ENCODE assay signal across 9 mouse cellular contexts in the genomic region with DNA sequence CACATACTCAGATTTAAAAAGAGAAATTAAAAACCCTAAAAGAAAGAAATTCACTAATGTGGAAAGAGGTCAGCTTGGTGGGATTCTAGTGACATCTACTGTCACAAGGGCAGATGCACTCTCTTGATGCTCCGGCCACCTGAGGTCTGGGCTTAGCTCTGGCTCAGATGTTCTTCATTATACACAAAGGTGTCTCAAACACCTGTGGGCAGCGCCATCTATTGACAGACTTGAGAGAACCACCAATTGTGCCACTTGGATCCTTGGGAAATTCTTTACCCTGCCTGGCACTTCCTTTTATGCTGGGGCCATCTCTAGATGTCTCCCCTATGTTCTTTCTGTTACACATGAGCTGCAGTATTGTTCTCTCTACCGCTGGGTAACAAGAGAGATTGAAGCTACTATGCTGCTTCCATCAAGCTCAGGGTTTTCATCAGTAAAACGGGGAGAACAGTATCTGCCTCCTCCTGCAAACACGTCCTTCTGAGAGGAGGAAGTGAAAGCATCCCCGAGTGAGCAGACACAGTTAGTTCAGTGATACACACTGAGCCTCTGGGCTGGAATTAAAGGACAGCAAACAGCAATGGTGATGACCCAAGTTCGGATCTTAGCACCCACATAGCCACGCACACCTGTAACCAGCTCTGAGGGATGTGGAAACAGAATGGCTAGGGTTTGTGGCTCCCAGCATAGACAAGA. TPM values are rescaled to one million over a fixed set of nuclear protein-coding genes. Genes with fewer than 3 reads are reported as not detected.
DNase-seq lines count a peak whose midpoint lies in the region; ATAC-seq and TF ChIP-seq lines count a peak whose summit lies in the region.
"Had no signal": no experiment of that assay in that cellular context is flagged by ENCODE, and none has a peak within 500 bp of the region (broad histone marks: within the 10 kb centered on the region; RNA-seq: fewer than 3 reads in every experiment).

No protein-coding gene starts in this region.

- peak; percentile 34 for DNase-seq in forebrain, postnatal 0 days
- DNase-seq in forebrain, embryonic 10.5 days (ENCODE audit: extremely low spot score, low spot score): no peak
- DNase-seq in 3T3-L1 (ENCODE audit: low read depth, low spot score): peak; percentile 15
- DNase-seq in T-cell, adult 2 months (ENCODE audit: low spot score): peak; percentile 9
- peak; percentile 62 for DNase-seq in kidney, adult 9 months
- peak; percentile 7 for DNase-seq in retina, embryonic 14.5 days (ENCODE audit: low spot score)
- DNase-seq in gastrocnemius, postnatal 4 days (ENCODE audit: low spot score in 2 of 2): no peak
- DNase-seq in ovary, postnatal 36 days (ENCODE audit: low spot score): no peak

- TF ChIP-seq CTCF in forebrain, postnatal 0 days (IDR thresholded peaks at IDR 0.05; ENCODE audit: low read depth): peak; percentile 42; the same call in 1 of the 2 replicates

- no peaks in the 10 kb centered on the region for H3K27me3 ChIP-seq in forebrain, postnatal 0 days (ENCODE audit: insufficient read depth, low read length)
- no peaks in the 10 kb centered on the region for H3K27me3 ChIP-seq in forebrain, embryonic 10.5 days (ENCODE audit: poor library complexity, severe bottlenecking)

- no peak overlapping the region for H3K4me3 ChIP-seq in forebrain, postnatal 0 days (ENCODE audit: low read depth, low read length)
- H3K4me3 ChIP-seq in forebrain, embryonic 10.5 days: no peak overlapping the region

- H3K4me1 ChIP-seq in forebrain, postnatal 0 days (ENCODE audit: insufficient read depth): no peaks in the 10 kb centered on the region
- H3K4me1 ChIP-seq in forebrain, embryonic 10.5 days: no peaks in the 10 kb centered on the region

- H3K4me2 ChIP-seq in forebrain, postnatal 0 days (ENCODE audit: low read depth): no peak overlapping the region

- no peaks in the 10 kb centered on the region for H3K9me3 ChIP-seq in forebrain, postnatal 0 days (ENCODE audit: low read length)
- no peaks in the 10 kb centered on the region for H3K9me3 ChIP-seq in forebrain, embryonic 10.5 days

- 70% methylated on average over 8 of the region's 8 CpGs for WGBS in forebrain, postnatal 0 days
- WGBS in forebrain, embryonic 10.5 days: 66% methylated on average over 8 of the region's 8 CpGs

- no peak overlapping the region for H3K27ac ChIP-seq in forebrain, postnatal 0 days (ENCODE audit: low read depth, low read length)
- H3K27ac ChIP-seq in forebrain, embryonic 10.5 days: no peak overlapping the region
- H3K27ac ChIP-seq: macrophage had no signal

- ATAC-seq in forebrain, postnatal 0 days: peak; percentile 20; the same call in 1 of the 2 replicates

- H3K9ac ChIP-seq in forebrain, postnatal 0 days: no peak overlapping the region

- H3K36me3 ChIP-seq in forebrain, postnatal 0 days (ENCODE audit: insufficient read depth): peaks cover 53% of the 10 kb centered on the region
- no peaks in the 10 kb centered on the region for H3K36me3 ChIP-seq in forebrain, embryonic 10.5 days (replicated peaks)

RNA-seq across cellular contexts. Expression of a gene that starts 24.8 kb away (rescaled TPM):
- 25.1 and 29.5 TPM in 2 replicates for total RNA-seq in forebrain, postnatal 0 days (2014; rRNA removed)
- 6.4 and 9.2 TPM in 2 replicates for polyA plus RNA-seq in forebrain, postnatal 0 days (2015; fragmentation: Nextera tagmentation; extraction: Ambion mirVana)
- polyA plus RNA-seq in forebrain, embryonic 10.5 days (2016; fragmentation: Nextera tagmentation; extraction: Ambion mirVana): 1.6 and 1.9 TPM in 2 replicates
- total RNA-seq in gastrocnemius, postnatal 4 days (2021): 10 to 100 TPM; 12.4 to 13.8 TPM
- polyA plus RNA-seq: macrophage had no signal

RNA-seq across cellular contexts. Expression of a gene that starts 34.4 kb away (rescaled TPM):
- total RNA-seq in forebrain, postnatal 0 days (2014; rRNA removed): 25.2 and 30.1 TPM in 2 replicates
- 13.4 and 21.8 TPM in 2 replicates for polyA plus RNA-seq in forebrain, postnatal 0 days (2015; fragmentation: Nextera tagmentation; extraction: Ambion mirVana)
- 35.0 and 36.8 TPM in 2 replicates for polyA plus RNA-seq in forebrain, embryonic 10.5 days (2016; fragmentation: Nextera tagmentation; extraction: Ambion mirVana)
- 10 to 100 TPM; 22.6 to 24.3 TPM for total RNA-seq in gastrocnemius, postnatal 4 days (2021)

Comparison
In these comparisons a context has a peak if more than half of its experiments do, and no peak if none do; other contexts are left out.
1. DNase-seq: peak in forebrain, postnatal 0 days (single experiment), 3T3-L1 (single experiment), T-cell, adult 2 months (single experiment), kidney, adult 9 months (single experiment) and retina, embryonic 14.5 days (single experiment); none in forebrain, embryonic 10.5 days (single experiment), gastrocnemius, postnatal 4 days (0 of 2) and ovary, postnatal 36 days (single experiment).